Mouse (Mus musculus) forebrain, embryonic 16.5 days (tissue): Measurements from ENCODE around the gene Dnajc22. TPM values are rescaled to one million over a fixed set of nuclear protein-coding genes. Genes with fewer than 3 reads are reported as not detected.

Source experiments
- ATAC-seq: fragments of 200-750 bp; cut with Nextera tagmentation; 2 replicates; pipeline ENCODE4 v1.8.0; 2017; ENCODE audit warnings: mild to moderate bottlenecking, moderate library complexity
- H3K27ac ChIP-seq: fragments of 300-500 bp; sonication (generic); 2 replicates; pipeline ENCODE4 v1.5.1; 2014; ENCODE audit warnings: low read length, control low read depth
- H3K27me3 ChIP-seq: fragments of 300-500 bp; sonication (generic); replicated peaks from 2 replicates; pipeline ENCODE4 v1.6.1; 2014; ENCODE audit warnings: low read length; ENCODE audit not compliant: control insufficient read depth, insufficient read depth
- H3K36me3 ChIP-seq: fragments of 300-500 bp; sonication (generic); 2 replicates; pipeline ENCODE4 v1.6.1; 2014; ENCODE audit not compliant: control insufficient read depth, insufficient read depth
- H3K4me1 ChIP-seq: fragments of 300-500 bp; sonication (generic); replicated peaks from 2 replicates; pipeline ENCODE4 v1.6.1; 2014; ENCODE audit warnings: low read length; ENCODE audit not compliant: control insufficient read depth, insufficient read depth
- H3K4me2 ChIP-seq: fragments of 300-500 bp; sonication (generic); 2 replicates; pipeline ENCODE4 v1.6.1; 2014; ENCODE audit warnings: mild to moderate bottlenecking, low read length, control low read depth
- H3K4me3 ChIP-seq: fragments of 300-500 bp; sonication (generic); replicated peaks from 2 replicates; pipeline ENCODE4 v1.5.1; 2014; ENCODE audit warnings: mild to moderate bottlenecking, low read length, control low read depth
- H3K9ac ChIP-seq: fragments of 300-500 bp; sonication (generic); replicated peaks from 2 replicates; pipeline ENCODE4 v1.6.1; 2014; ENCODE audit warnings: low read depth, low read length, control low read depth
- H3K9me3 ChIP-seq: fragments of 300-500 bp; sonication (generic); 2 replicates; pipeline ENCODE4 v1.6.1; 2016; ENCODE audit warnings: low read length; ENCODE audit not compliant: control insufficient read depth
- whole genome bisulfite sequencing: fragments of 180-500 bp; shearing (Covaris S2); extraction: QIAGEN DNeasy Blood & Tissue Kit; methylation state at CpG from one replicate; pipeline ENCODE4 v1.1.7; 2014; 5-methylcytosine and 5-hydroxymethylcytosine counted together
- microRNA-seq: library from miRNA; unstranded; fragments of <30 nt; microRNA quantifications from one replicate; pipeline ENCODE4, GENCODE M21; 2017
- polyA plus RNA-seq: library from polyadenylated mRNA; unstranded; fragments of >200 nt; fragmentation: Nextera tagmentation; extraction: Ambion mirVana; gene quantifications from 2 replicates; pipeline ENCODE4 v1.2.1, GENCODE M21; 2015

The Dnajc22 gene
- polyA plus RNA-seq, 1 experiment from 2014 or later: 0.27 TPM

DNA sequence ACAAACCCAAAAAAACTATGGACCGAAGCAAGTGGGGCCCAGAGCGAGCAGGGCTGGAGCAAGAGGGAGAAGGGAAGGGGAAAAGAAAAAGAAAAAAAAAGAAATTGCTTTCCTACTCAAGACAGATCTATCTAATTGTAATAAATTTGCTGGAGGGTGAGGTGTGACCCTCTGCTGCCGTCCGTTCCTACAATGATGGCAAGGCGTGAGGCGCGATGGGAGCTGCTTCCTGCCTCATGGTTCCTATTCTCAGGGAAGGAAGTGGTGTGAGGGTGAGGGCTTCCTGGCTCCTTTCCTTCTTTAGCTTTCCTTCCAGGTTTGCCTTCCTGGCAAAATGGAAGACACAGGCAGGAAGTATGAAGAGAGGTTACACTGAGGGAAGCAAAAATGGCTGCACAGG lies 57.5 kb downstream of the Dnajc22 start:
- Histone ChIP-seq H3K27ac (no peak overlapping the region), H3K9ac (no peak overlapping the region), H3K27me3 (no peaks in the 10 kb centered on the region), H3K4me2 (no peak overlapping the region), H3K9me3 (no peaks in the 10 kb centered on the region), H3K36me3 (peaks cover 10% of the 10 kb centered on the region; the same call in 1 of the 2 replicates), H3K4me3 (no peak overlapping the region), H3K4me1 (no peaks in the 10 kb centered on the region)
- ATAC-seq: no peak
- WGBS: 89% methylated on average over 7 of the region's 7 CpGs

DNA sequence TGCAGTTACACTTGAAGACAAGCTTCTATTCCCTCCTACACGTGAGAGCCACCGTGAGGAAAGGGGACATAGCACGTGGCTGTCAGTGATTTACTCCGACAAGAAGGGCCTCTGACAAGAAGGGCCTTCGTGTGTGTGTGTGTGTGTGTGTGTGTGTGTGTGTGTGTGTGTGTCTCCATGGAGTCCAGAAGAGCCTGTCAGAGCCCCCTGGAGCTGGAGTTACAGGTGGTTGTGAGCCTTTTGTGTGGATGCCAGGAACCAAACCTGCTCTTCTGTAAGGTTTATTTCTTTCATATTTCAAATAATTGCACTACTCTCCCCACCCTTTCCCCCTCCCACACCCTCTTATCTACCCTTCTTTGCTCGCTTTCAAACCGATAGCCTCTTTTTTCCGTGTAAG lies 58.4 kb downstream of the Dnajc22 start:
- Histone ChIP-seq H3K9ac (no peak overlapping the region), H3K36me3 (peaks cover 4% of the 10 kb centered on the region; the same call in 1 of the 2 replicates), H3K4me1 (no peaks in the 10 kb centered on the region), H3K27ac (no peak overlapping the region), H3K4me3 (no peak overlapping the region), H3K27me3 (no peaks in the 10 kb centered on the region), H3K9me3 (no peaks in the 10 kb centered on the region), H3K4me2 (no peak overlapping the region)
- WGBS: 86% methylated on average over 8 of the region's 8 CpGs
- no peak for ATAC-seq

DNA sequence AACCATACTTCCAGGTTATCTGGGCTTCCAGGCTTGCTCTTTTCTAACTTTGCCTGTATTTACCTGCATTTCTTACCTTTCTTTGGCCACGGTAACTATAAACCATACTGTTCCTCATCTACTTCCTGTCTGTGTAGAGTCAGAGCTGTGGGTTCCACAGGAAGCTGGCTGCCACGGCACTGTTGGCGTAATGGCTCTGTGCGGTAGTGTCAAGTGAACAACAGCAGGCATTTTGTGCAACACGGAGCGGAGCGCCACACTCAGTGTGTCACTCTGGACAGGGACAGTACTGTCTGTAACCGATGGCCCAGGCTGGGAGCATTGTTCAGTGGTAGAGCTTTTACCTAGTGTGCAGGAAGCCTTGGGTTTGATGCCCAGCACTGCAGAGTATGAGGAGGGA lies 60.5 kb downstream of the Dnajc22 start:
- H3K27me3 ChIP-seq: no peaks in the 10 kb centered on the region
- no peak for ATAC-seq
- peaks cover 4% of the 10 kb centered on the region; the same call in 1 of the 2 replicates for H3K36me3 ChIP-seq
- no peaks in the 10 kb centered on the region for H3K9me3 ChIP-seq
- WGBS: 94% methylated on average over 8 of the region's 8 CpGs
- H3K4me2 ChIP-seq: no peak overlapping the region
- no peak overlapping the region for H3K4me3 ChIP-seq
- H3K9ac ChIP-seq: no peak overlapping the region
- H3K4me1 ChIP-seq: no peaks in the 10 kb centered on the region
- H3K27ac ChIP-seq: no peak overlapping the region

Small RNA genes within 50 kb of the gene (microRNA-seq; reads per million reads assigned to microRNA genes)
- 0.83 reads per million for gene Mir6960

Other genes with a start within 250 kb of the Dnajc22 start
- 11.0 and 12.8 TPM in 2 replicates for gene Kmt2d, start 222.0 kb upstream of the Dnajc22 start, polyA plus RNA-seq
- gene Rhebl1, start 198.6 kb upstream of the Dnajc22 start, polyA plus RNA-seq: 51.2 and 52.7 TPM in 2 replicates
- gene Dhh, start 194.6 kb upstream of the Dnajc22 start, polyA plus RNA-seq: 0.65 and 0.66 TPM in 2 replicates
- 43.0 and 54.9 TPM in 2 replicates for gene Lmbr1l, start 174.9 kb upstream of the Dnajc22 start, polyA plus RNA-seq
- 1,178 and 1,185 TPM in 2 replicates for gene Tuba1b, start 158.6 kb upstream of the Dnajc22 start, polyA plus RNA-seq
- gene Gm49450, start 139.6 kb upstream of the Dnajc22 start, polyA plus RNA-seq: not detected in 2 replicates
- 16,411 and 16,831 TPM in 2 replicates for gene Tuba1a, start 139.5 kb upstream of the Dnajc22 start, polyA plus RNA-seq
- gene Tuba1c, start 63.3 kb upstream of the Dnajc22 start, polyA plus RNA-seq: 42.1 and 48.9 TPM in 2 replicates
- gene Prph, start 38.0 kb upstream of the Dnajc22 start, polyA plus RNA-seq: 1.3 and 2.2 TPM in 2 replicates
- gene Troap, start 18.6 kb upstream of the Dnajc22 start, polyA plus RNA-seq: 15.9 and 17.3 TPM in 2 replicates
- 0.71 TPM in 1 of 2 replicates, not detected in the other for gene C1ql4, start 5.4 kb upstream of the Dnajc22 start, polyA plus RNA-seq
- 39.5 and 44.6 TPM in 2 replicates for gene Spats2, start 32.7 kb downstream of the Dnajc22 start, polyA plus RNA-seq
- 4.5 and 5.6 TPM in 2 replicates for gene Kcnh3, start 131.7 kb downstream of the Dnajc22 start, polyA plus RNA-seq
- 207 and 220 TPM in 2 replicates for gene Mcrs1, start 158.8 kb downstream of the Dnajc22 start, polyA plus RNA-seq
- 111 and 129 TPM in 2 replicates for gene Prpf40b, start 201.9 kb downstream of the Dnajc22 start, polyA plus RNA-seq
- gene Fam186b, start 202.7 kb downstream of the Dnajc22 start, polyA plus RNA-seq: 0.42 and 0.50 TPM in 2 replicates